Mouse (Mus musculus): Measurements from ENCODE around the gene Oasl2.

DNA sequence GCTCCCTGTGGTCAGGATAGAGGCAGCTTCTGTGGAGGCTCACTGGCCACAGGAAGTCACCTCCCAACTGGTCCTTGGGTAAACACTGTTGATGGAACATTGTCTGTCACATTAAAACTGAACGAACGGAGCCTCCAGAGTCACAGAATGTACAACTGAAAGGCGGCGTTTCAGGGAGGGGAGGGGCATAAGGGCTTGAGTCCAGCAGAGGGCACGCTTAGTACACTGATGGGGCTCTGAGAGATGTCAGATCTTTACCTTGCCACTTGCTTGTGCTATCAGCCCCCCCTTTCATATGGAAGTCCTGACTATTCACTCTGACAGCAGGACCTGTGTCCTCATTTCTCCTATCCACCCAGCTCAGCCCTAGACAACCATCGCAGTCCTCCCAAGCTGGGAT is 20.9 kb upstream of the Oasl2 start:
- TF ChIP-seq GATA1 (IDR thresholded peaks at IDR 0.05; ENCODE audit: borderline replicate concordance, low read length) (no peak), FLI1 (IDR thresholded peaks at IDR 0.05; ENCODE audit: low read length) (no peak)
